Mouse (Mus musculus) lung, adult 10 weeks (tissue): ENCODE measurements around the gene Nat8l. TPM values are rescaled to one million over a fixed set of nuclear protein-coding genes. Genes with fewer than 3 reads are reported as not detected.

Experiments
- polyA plus RNA-seq: library from polyadenylated mRNA; stranded (reverse); fragments of 350-450 nt; fragmentation: Illumina TruSeq; extraction: RNeasy Lipid Tissue Mini Kit (QIAGEN cat#74804); gene quantifications from one replicate; pipeline ENCODE4 v1.2.3, GENCODE M21; 2014; ENCODE audit warnings: low read depth, low replicate concordance; ENCODE audit not compliant: insufficient read depth

The Nat8l gene
- polyA plus RNA-seq = 1.1 TPM

GRCm38 (mm10) chr5:33995843-33996693, at the start of gene Nat8l:
TSS of gene Nat8l (plus strand) at chr5:33995984.

GRCm38 (mm10) chr5:33983309-33984121, 12.3 kb upstream of the Nat8l start, which contains the start of gene Gm1673:
TSS of gene Gm1673 (plus strand) at chr5:33983433.

Other genes with a start within 250 kb of the Nat8l start
- 14.7 TPM for gene Letm1, start 213.2 kb upstream of the Nat8l start, polyA plus RNA-seq
- 8.0 TPM for gene Nsd2, start 175.3 kb upstream of the Nat8l start, polyA plus RNA-seq
- 10.9 TPM for gene Nelfa, start 59.6 kb upstream of the Nat8l start, polyA plus RNA-seq
- gene Gm1673, start 12.6 kb upstream of the Nat8l start, polyA plus RNA-seq = 10.8 TPM
- gene Poln, start 173.5 kb downstream of the Nat8l start, polyA plus RNA-seq = 1.1 TPM
- gene Haus3, start 173.5 kb downstream of the Nat8l start, polyA plus RNA-seq = 5.5 TPM
- gene Mxd4, start 191.7 kb downstream of the Nat8l start, polyA plus RNA-seq = 103 TPM